In genomic region chr8:41972416-41972815, GRCm38 (mm10) we compare ENCODE assay signal across 12 mouse cellular contexts.
"Had no signal": no experiment of that assay in that cellular context is flagged by ENCODE, and none has a peak within 500 bp of the region (broad histone marks: within the 10 kb centered on the region; RNA-seq: fewer than 3 reads in every experiment).

No protein-coding gene starts in this region.

- DNase-seq: kidney, adult 2 months; kidney, postnatal 25 days; layer of hippocampus, postnatal 36 days; liver, embryonic 13.5 days; lung, adult 2 months; lung, postnatal 14 days; lung, postnatal 4 days; midbrain, embryonic 14.5 days; thymus, adult 2 months; thymus, postnatal 14 days; thymus, postnatal 4 days had no signal

- H3K4me3 ChIP-seq: liver, embryonic 13.5 days had no signal

- H3K27ac ChIP-seq: kidney, postnatal 0 days; liver, embryonic 13.5 days had no signal
